Mouse (Mus musculus): Measurements from ENCODE around the gene Tnrc18.

The Tnrc18 gene

GRCm38 (mm10) chr5:142807661-142808060 lies 9.8 kb downstream of the Tnrc18 start:
- DNase-seq: no peak

GRCm38 (mm10) chr5:142803746-142804145 lies 13.7 kb downstream of the Tnrc18 start:
- no peak for DNase-seq

DNA sequence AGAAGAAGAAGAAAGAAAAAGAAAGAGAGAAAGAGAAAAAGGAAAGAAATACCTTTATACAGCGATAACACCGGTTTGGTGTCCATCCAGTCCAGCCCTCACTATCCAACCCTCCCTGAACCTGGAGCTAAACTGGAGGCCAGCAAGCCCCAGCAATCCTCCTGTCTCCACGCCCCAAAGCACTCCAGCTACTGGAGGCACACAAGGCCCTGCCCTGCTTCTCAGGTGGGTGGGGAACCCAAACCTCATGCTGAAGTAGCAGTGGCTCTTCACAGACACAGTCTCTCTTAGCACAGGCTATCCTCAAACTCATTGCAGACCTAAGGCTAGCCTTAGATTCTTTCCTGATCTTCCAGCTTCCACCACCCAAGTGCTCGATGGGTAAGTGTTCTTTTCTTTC lies 14.6 kb downstream of the Tnrc18 start:
- no peak for DNase-seq

DNA sequence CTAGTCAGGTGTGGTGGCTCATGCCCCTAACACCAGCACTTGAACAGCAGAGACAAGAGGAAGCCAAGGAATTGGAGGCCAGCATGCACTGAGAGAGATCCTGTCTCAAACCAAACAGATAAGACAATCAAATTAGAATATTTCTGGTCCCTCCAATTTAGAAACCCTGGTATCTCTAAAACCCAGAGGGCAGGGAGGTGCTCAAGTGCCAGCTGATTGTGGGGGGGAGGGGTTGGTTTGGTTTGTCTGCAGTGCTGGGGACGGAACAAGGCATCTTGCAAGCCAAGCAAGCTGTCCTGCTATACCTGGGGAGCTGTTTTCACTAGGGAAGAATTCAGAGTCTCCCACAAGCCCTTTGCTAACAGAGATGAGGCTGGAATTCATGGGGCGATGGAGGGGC lies 15.5 kb downstream of the Tnrc18 start:
- no peak for DNase-seq

- DNase-seq: no peak
Observed at GRCm38 (mm10) chr5:142800656-142801055, 16.8 kb downstream of the Tnrc18 start.

DNA sequence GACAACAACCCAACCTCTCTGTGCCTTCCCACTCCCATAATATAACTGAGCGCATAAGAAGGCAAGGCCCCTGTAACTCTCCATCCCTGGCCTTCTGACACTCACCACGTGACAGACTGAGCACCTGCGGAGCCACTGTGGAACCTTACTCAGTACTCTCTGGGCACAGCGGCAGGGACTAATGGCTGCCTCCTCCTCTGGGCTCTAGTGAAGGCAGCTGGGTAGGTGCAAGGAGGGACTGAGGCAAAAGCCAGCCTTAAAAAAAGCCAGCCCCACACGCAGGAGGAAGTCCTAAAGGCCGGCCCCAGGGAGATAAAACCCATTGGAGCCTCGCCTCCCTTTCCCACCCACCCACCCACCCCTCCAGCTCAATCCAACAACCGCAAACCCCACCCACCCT lies 17.3 kb downstream of the Tnrc18 start:
- DNase-seq: no peak

DNA sequence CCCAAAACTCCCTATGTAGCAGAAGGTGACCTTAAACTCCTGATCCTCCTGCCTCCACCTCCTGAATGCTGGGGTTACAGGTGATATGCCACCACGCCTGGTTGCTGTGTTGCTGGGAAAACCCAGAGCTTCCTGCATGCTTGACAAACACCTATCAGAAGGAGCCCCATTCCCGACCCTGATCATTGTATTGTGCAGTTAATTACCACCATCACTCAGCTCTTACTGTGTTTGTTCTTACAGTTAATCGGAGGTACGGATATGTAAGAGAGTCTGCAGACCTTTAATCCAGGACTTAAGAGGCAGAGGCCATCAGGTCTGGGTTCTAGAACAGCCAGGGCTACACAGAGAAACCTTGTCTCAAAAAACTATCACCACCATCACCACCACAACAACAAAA lies 18.2 kb downstream of the Tnrc18 start:
- DNase-seq: no peak

GRCm38 (mm10) chr5:142798190-142798589 lies 19.3 kb downstream of the Tnrc18 start:
- no peak for DNase-seq

DNA sequence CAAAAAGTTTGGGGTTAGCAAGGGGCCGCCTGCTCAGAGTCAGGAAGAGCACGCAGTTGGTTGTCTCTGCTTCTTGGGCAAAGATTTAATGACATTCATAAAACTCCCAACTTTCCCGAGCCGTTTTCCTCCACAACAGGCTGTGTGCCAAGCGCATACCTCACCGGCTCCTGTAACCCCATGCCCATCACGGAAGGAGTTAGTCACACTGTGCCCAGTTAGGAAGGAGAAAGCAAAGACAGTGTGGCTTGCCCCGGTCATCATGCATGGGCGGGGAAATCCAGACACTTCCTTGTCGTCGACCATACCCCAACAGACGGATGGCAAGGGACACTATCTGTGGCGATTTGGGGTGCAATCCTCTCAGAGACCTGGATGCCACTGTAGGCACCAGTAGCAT lies 19.8 kb downstream of the Tnrc18 start:
- no peak for DNase-seq

DNA sequence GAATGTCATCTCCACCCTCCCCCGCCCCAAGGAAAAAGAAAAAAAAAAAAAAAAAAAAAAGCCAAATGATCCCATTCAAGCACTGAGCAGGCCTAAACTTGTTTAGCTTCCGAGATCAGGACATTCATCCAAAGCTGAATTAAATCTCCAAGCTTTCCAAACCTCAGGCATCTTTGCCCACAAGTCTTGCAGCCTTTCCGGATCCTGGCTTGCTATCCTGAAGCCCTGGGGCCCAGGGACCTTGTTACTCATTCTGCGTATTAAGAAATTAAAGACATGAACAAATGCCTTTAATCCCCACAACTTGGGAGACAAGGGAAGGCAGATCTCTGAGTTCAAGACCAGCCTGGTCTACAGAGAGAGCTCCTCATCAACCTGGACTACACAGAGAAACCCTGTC lies 20.5 kb downstream of the Tnrc18 start:
- DNase-seq: no peak

DNA sequence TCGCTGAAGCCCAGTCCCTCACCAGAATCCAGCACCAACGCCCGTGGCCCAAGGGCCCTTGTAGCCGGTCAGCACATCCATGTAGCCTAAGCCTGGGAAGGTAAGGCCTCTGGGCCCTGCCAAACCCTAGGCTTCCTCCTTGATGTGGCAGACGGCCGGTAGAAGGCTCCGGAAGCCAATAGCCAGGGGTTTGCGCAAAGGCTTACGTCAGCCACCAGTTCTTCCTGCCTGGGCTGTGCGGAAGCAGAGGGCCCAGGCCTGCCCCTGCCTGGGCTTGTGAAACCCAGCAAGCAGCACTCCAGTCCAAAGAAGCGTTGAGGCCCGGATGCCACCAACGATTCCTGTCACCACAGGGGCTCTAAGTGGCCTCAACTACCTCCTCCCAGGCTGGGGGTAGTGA lies 22.9 kb downstream of the Tnrc18 start:
- peak; percentile 81 to 87 for DNase-seq

- DNase-seq: peak; percentile 62 to 71
Observed at GRCm38 (mm10) chr5:142794161-142794560, 23.3 kb downstream of the Tnrc18 start.

GRCm38 (mm10) chr5:142792594-142792993 lies 24.9 kb downstream of the Tnrc18 start:
- no peak for DNase-seq

- DNase-seq: no peak
Observed at GRCm38 (mm10) chr5:142788279-142788678, 29.2 kb downstream of the Tnrc18 start.

DNA sequence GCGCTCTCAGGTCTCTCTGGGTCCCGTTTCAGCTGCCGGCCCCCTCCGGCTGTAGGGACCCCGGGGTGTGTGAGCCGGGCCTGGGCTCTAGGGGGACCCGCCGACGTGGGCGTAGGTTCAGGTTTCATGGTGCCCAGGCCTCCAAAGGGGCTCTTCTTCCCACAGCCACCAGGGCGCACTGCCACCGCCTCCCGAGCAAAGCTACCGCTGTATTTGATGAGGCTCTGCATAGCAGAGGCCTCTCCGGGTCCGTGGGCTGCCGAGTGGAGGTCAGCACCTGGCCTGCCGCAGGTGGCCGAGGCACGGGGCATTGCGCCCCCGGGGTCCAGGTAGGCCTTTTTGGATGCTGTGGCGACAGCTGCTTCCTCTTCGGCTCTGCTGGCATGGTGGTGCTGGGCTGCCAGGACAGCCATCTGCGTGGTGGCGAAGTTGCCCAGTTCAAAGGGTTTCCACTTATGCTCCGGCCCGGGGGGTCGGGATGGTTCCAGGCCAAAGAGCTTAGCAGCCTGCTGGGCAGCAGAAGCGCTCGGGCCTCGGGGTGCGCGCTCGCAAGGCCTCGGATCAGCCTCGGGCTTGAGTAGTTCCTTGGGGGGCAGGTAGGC lies 30.1 kb downstream of the Tnrc18 start:
- DNase-seq: no peak

GRCm38 (mm10) chr5:142786709-142787108 lies 30.8 kb downstream of the Tnrc18 start:
- DNase-seq: no peak

- no peak for DNase-seq
Observed at GRCm38 (mm10) chr5:142786215-142786614, 31.2 kb downstream of the Tnrc18 start.

- no peak for DNase-seq
Observed at GRCm38 (mm10) chr5:142783142-142783540, 34.3 kb downstream of the Tnrc18 start.

DNA sequence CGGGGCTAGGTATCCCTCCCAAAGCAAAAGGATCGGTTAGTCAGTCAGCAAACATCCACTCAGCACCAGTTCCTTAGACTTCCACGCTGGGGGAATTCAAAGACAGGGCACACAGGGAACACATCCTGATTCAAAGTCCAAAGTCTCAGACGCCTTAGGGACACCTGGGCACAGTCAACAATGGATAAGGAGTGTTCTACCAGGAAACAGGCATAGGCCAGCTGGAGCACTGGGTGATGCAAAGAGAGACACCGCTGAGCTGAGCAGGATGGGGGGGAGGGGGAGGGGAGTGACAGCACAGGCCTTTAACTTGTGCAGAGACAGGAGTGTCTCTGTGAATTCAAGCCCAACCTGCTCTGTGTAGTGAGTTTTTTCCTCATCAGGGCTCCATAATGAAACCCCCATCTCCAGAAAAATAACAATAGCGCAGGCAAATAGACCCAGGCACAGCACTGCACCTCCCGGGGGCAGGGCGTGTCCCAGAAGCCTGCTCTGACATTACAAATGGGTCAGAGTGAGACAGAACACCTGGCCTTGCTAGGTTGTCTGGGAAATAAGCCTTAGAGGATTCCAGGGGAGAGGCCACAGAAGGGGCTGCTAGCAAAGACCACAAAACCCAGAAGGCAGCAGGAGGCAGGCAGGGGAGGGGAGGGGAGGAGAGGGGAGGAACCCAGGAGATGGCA lies 34.9 kb downstream of the Tnrc18 start:
- no peak for DNase-seq

DNA sequence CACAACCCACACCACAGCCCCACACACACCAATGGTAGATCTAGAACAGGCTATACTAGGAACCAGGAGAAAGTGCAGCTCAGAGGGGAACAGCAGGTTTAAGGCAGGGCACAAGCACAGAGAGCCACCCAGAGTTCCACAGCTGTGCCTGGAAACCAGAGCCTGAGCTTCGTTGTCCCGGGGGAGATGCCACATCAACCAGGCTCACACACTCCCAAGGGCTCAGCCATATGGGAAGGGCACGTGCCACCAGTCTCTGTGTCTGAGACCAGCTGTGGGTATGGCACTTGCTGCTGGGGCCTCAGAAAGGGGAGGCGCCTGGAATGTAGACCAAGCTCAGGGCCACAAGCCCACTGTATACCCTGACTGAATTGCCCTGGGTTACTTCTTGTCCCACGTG lies 36.9 kb downstream of the Tnrc18 start:
- DNase-seq: no peak

GRCm38 (mm10) chr5:142778871-142779270 lies 38.6 kb downstream of the Tnrc18 start:
- no peak for DNase-seq

GRCm38 (mm10) chr5:142778135-142778534 lies 39.3 kb downstream of the Tnrc18 start:
- DNase-seq: no peak

- DNase-seq: no peak
Observed at GRCm38 (mm10) chr5:142776080-142776479, 41.4 kb downstream of the Tnrc18 start.

GRCm38 (mm10) chr5:142774771-142775170 lies 42.7 kb downstream of the Tnrc18 start:
- DNase-seq: no peak

DNA sequence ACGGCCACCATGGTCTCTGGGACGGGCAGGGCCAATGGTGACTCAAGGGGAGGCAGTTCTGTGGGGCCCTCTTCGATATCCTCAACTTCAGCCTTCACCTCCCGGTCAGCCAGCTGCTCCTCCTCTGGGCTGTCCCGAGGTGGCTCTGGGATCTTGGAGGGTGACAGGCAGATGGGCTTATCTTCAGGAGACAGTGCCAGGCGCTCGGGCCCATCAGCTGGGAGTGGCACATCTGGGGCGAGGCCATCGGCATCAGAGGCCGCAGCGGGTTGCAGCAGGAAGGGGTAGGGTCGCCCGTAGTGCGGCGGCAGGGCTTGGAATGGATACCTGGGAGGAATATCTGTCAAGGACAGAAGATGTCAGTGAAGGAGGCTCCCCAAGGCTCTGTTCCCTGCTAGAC lies 45.5 kb downstream of the Tnrc18 start:
- no peak for DNase-seq
